Mouse (Mus musculus) gastrocnemius, adult 18-20 months (tissue): ENCODE data around the gene Txnip. TPM values are rescaled to one million over a fixed set of nuclear protein-coding genes. Genes with fewer than 3 reads are reported as not detected.
"Not testable (repeated sequence)": the region's sequence is repeated elsewhere in the genome, so short reads cannot be mapped to it uniquely, and the experiment has no call there.

Experiments
- DNase-seq: peaks from one replicate; pipeline ENCODE4 v3.0.0; 2021; ENCODE audit warnings: low spot score
- total RNA-seq, 2 experiments: library from RNA; stranded (reverse); gene quantifications; 2 replicates each; pipeline ENCODE4 v1.2.3; 2021

Gene Txnip
- total RNA-seq, 2 experiments from 2014 or later = 344 to 646 TPM

GRCm38 (mm10) chr3:96583386-96583785 lies 25.6 kb downstream of the Txnip start:
- no peak for DNase-seq

- DNase-seq = no peak
Measured at GRCm38 (mm10) chr3:96590657-96591056, 32.9 kb downstream of the Txnip start.

GRCm38 (mm10) chr3:96593374-96593773 lies 35.6 kb downstream of the Txnip start:
- DNase-seq = peak; percentile 57

GRCm38 (mm10) chr3:96593790-96594560 lies 36.2 kb downstream of the Txnip start, which contains the start of gene Polr3gl:
TSS of gene Polr3gl (minus strand) at chr3:96594181.
- DNase-seq = peak; percentile 96

- no peak for DNase-seq
Measured at GRCm38 (mm10) chr3:96594851-96595250, 37.1 kb downstream of the Txnip start.

GRCm38 (mm10) chr3:96595661-96596060 lies 37.9 kb downstream of the Txnip start:
- DNase-seq = no peak

- peak; percentile 66 for DNase-seq
Measured at GRCm38 (mm10) chr3:96596228-96596707, 38.5 kb downstream of the Txnip start, which contains the start of gene Ankrd34a. TSS of gene Ankrd34a (plus strand) at chr3:96596636.

GRCm38 (mm10) chr3:96596855-96597254 lies 39.1 kb downstream of the Txnip start:
- DNase-seq = no peak

- DNase-seq = no peak
Measured at GRCm38 (mm10) chr3:96597435-96597891, 39.7 kb downstream of the Txnip start.

GRCm38 (mm10) chr3:96598156-96599068 lies 40.7 kb downstream of the Txnip start:
- DNase-seq = peak; percentile 64

- no peak for DNase-seq
Measured at GRCm38 (mm10) chr3:96599069-96599393, 41.3 kb downstream of the Txnip start.

- no peak for DNase-seq
Measured at GRCm38 (mm10) chr3:96599411-96599810, 41.7 kb downstream of the Txnip start.

- DNase-seq = peak; percentile 96
Measured at GRCm38 (mm10) chr3:96600639-96601250, 43.0 kb downstream of the Txnip start, which contains the start of gene Lix1l. TSS of gene Lix1l (plus strand) at chr3:96601149.

GRCm38 (mm10) chr3:96601251-96601787 lies 43.6 kb downstream of the Txnip start:
- peak; percentile 63 for DNase-seq

- DNase-seq = no peak
Measured at GRCm38 (mm10) chr3:96601941-96602703, 44.4 kb downstream of the Txnip start.

GRCm38 (mm10) chr3:96602704-96603084 lies 44.9 kb downstream of the Txnip start:
- DNase-seq = no peak

- DNase-seq = no peak
Measured at GRCm38 (mm10) chr3:96603311-96603710, 45.6 kb downstream of the Txnip start.

GRCm38 (mm10) chr3:96606007-96606406 lies 48.2 kb downstream of the Txnip start:
- DNase-seq = not testable (repeated sequence)

- DNase-seq = no peak
Measured at GRCm38 (mm10) chr3:96606618-96607017, 48.9 kb downstream of the Txnip start.
